Mouse (Mus musculus): ENCODE results near the gene Il31. TPM values are rescaled to one million over a fixed set of nuclear protein-coding genes. Genes with fewer than 3 reads are reported as not detected.
A peak's percentile ranks its signal among the peaks of the same experiment; 100 is the strongest.

The Il31 gene
- not detected for total RNA-seq (2021)
- long read RNA-seq, experiment 1, result 0 reads
- long read RNA-seq, experiment 2, result 0 reads

DNA sequence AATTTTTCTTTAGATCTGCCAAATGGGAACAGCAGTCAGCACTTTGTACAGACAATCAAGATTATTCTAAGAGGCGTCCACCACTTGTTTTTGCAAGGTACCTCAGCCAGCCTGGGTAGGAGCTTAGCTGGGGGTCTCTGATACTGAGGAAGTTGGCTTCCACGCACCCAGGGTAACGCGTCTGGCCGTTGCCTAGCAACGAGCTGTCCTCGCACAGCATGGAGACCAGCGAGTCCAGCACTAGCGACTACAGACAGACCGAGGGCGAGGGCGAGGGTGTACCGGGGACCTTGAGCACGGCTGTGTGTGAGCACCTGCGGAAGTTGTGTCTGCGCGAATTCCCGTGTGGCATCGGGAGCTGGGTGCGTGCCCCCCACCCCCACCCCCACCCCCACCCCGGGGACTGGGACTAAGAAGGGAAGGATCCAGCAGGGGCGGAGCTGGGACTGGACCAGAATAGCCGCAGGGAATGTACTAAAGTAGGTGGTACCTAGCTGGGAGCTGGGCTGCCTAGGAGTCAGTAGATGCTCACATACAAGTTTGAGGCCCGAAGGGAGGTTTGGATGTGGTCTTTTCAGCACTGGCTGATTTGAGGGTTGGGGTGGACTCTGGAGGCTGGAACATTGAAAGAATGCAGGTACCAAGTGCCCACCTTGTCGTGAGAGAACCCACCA lies at the start of gene Il31, which contains the start of gene Lrrc43:
Gene Il31, minus strand, starts transcription at position 378 of the 674 bp plus-strand sequence.
Gene Lrrc43, plus strand, starts transcription at position 194 of the 674 bp plus-strand sequence.
- Histone ChIP-seq H3K27ac (no peak within 1 kb of the TSS), H3K4me3 (0 out of 2 replicates have a peak within 1 kb of the TSS, but pooled peaks have one; percentile 5)
- no peak for TF ChIP-seq CTCF (IDR thresholded peaks at IDR 0.05)
- intact Hi-C loops (cut with DNase I), result no loop called here
- DNase-seq (ENCODE audit: extremely low spot score in 1 of 2, low spot score in 2 of 2), result no peak

DNA sequence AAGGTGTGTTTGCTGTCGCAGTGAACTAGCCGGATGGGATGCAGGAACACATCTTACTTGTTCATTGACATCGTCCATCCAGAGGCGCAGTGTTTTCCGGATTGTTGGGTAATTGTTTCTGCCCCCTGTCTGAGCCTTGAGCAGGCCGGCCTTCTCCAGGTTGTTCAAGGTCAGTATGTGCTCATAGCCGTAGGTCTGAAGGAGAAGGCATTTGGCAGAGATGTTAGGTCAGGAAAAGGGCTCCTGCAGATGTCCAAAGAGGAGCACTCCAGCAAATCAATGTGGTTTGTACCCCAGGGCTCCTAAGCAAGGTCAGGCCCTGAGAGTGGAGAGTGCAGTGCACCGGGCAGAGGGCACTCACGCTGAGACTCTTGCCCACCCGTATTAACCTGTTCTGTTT lies 44.5 kb upstream of the Il31 start:
- no peak overlapping the region for H3K4me3 ChIP-seq
- H3K27ac ChIP-seq, result no peak overlapping the region
- intact Hi-C loops (cut with DNase I), result no loop called here
- peak; percentile 5 for DNase-seq (ENCODE audit: extremely low spot score in 1 of 2, low spot score in 2 of 2)
- no peak for TF ChIP-seq CTCF (IDR thresholded peaks at IDR 0.05)

DNA sequence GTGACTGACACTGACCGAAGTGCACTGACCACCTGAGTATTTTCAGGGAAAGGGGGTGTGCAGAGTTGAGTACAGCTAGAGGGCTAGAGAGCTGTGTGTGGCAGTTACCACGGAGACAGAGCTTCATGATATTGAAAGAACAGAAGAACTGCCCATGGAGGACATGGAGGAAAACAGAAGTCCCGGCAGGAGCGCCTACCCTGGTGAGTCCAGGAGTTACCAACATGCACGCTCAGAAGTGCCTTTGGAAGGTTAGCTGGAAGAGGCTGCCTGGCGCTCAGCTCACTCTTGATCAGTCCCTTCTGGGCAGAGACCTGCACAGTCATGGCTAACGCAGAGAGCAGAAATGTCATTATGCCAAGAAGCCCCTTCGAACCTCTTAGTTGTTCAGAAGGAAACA lies 40.8 kb upstream of the Il31 start:
- intact Hi-C loops (cut with DNase I), result no loop called here
- no peak for TF ChIP-seq CTCF (IDR thresholded peaks at IDR 0.05)

DNA sequence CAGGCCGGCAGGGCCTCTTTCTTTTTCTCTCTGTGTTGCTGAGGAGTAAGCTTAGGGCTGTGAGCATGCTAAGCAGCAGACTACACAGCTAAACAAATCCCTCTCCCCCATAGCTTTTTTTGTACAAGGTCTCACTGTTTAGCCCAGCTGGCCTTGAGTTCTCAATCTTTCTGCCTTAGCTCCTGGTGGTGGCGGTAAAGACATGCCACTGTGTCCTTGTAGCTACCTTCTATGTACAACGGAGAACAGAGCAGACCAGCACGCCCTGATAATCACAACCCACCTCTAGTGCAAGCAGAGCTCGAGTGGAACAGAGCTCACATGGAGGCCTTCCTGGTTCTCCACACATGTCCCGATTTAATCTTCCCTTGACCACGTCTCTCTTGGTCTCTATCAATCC lies 39.4 kb upstream of the Il31 start:
- TF ChIP-seq CTCF (IDR thresholded peaks at IDR 0.05), result no peak; the same call in none of the 2 replicates
- Histone ChIP-seq H3K27ac (no peak overlapping the region), H3K4me3 (no peak overlapping the region)
- intact Hi-C loops (cut with DNase I), result no loop called here
- DNase-seq (ENCODE audit: extremely low spot score in 1 of 2, low spot score in 2 of 2), result peak; percentile 6

More for the DNA sequence above, 40.8 kb upstream of the Il31 start:
- Histone ChIP-seq H3K4me3 (no peak overlapping the region), H3K27ac (no peak overlapping the region)
- DNase-seq (ENCODE audit: extremely low spot score in 1 of 2, low spot score in 2 of 2), result peak; percentile 6 to 8

DNA sequence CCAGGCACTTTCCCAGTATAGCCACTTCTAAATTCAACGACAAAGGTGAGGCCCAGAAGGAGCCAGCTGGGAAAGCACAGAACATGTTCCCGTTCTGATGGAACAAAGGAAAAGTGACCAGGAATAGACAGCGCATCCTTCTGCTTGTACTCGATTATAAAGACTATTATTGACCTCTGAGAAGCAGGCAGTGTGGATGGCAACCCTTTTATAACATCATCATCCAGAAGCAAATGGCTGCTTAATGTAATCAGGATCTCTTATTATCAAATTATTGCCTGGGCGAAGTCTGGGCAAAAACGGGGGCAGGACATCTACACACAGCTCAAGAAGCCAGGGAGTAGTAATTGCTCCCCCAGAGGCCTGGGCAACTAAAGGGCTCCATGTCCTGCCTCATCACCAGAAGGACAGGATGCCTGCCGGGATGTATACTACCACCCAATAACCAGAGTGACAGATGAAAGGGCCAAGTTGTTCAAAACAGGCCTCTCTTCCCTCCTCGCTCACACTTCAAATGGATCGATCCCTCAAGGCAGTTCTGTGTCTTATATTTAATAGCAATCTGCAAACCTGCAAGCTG lies 36.7 kb upstream of the Il31 start:
- Histone ChIP-seq H3K4me3 (no peak overlapping the region), H3K27ac (no peak overlapping the region)
- intact Hi-C loops (cut with DNase I), result loop anchor here (2.0 kb wide), 1 partner anchor 85 kb away; no protein-coding TSS in a partner anchor
- peak in 1 of 2 experiments; percentile 6 for DNase-seq (ENCODE audit: extremely low spot score in 1 of 2, low spot score in 2 of 2)
- TF ChIP-seq CTCF (IDR thresholded peaks at IDR 0.05), result no peak

DNA sequence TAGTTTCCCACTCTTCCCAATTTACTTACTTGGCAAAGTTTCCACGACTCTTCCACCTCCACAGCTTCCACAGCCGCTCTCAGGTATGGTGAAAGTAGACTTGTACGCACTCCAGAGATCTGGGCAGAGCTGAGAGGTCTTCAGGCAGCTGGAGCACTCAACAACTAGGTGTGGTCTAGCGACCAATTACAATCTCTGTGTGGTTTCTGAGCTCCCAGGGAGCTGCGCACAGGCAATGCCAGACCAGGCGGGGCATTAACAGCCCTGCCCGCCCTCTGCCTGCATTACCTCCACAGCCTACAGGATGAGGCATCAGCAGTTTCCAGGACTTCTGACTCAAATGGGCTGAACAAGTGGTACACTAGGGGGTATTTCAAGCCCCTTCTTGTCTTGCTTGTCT lies 36.0 kb upstream of the Il31 start, which contains the start of gene Gm49027:
Gene Gm49027, minus strand, starts transcription at position 208 of the 400 bp plus-strand sequence.
- no peak for TF ChIP-seq CTCF (IDR thresholded peaks at IDR 0.05)
- intact Hi-C loops (cut with DNase I), result no loop called here
- Histone ChIP-seq H3K4me3 (peak within 1 kb of the TSS; percentile 89), H3K27ac (no peak within 1 kb of the TSS; the same call in 1 of the 2 replicates)
- DNase-seq (ENCODE audit: extremely low spot score in 1 of 2, low spot score in 2 of 2), result peak in 1 of 2 experiments; percentile 6

DNA sequence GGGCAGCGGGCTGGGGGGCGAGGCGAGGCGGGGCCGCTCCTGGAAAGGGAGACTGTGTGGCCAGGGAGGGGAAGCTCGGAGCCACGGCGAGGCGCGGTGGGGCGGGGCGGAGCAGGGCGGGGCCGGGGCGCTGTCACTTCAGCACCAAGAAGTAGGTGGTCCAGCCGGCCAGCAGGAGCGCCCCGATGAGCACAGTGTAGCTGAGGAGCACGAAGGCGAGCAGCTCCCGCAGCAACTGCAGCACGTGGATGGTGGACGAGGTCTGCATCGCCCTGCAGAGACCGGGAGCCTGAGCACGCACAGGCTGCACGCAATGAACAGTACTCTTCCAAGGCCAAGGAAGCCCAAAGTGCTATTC lies 35.1 kb upstream of the Il31 start:
- peak; percentile 27 for TF ChIP-seq CTCF (IDR thresholded peaks at IDR 0.05)
- intact Hi-C loops (cut with DNase I), result no loop called here
- Histone ChIP-seq H3K27ac (no peak overlapping the region; the same call in 1 of the 2 replicates), H3K4me3 (peak overlapping the region; percentile 89)
- DNase-seq (ENCODE audit: extremely low spot score in 1 of 2, low spot score in 2 of 2), result no peak

DNA sequence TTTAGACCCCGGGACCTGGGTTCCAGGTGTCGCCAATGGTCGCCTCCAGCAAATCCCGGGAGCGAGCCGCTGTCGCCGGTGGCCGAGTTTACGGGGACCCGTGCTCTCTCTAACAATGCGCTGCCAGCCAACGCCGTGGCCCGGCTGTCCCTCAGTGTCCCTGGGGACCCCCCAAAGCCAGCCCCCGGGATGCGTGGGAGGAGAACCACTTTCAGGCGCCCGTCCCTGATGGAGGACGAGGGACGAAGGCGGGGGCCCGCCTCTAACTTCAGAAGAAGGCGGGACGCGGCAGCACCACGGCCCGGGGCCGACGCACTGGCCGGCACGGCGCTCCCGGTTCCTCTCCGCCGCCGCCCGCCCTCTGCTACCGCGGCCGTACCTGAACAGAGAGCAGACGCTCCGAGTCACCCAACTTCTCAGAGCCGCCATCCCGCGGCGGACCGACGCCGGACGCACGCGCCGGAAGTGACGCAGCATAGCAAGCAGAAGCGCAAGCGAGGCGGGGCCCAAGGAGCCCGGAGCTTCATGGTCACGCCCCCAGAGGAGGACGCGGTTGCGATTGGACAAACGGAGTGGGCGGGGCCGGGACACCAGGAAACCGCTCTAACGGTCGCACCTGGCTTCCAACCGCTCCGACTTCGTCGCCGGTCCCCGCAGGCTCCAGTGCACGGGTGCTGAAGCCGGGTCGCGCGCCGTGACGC lies 34.6 kb upstream of the Il31 start, which contains the start of gene Diablo:
Gene Diablo, minus strand, starts transcription at position 485 of the 701 bp plus-strand sequence.
- intact Hi-C loops (cut with DNase I), result no loop called here
- peak within 1 kb of the TSS; percentile 89 for H3K4me3 ChIP-seq
- TF ChIP-seq CTCF (IDR thresholded peaks at IDR 0.05), result no peak
- peak; percentile 97 to 98 for DNase-seq (ENCODE audit: extremely low spot score in 1 of 2, low spot score in 2 of 2)
- peak within 1 kb of the TSS; percentile 71 for H3K27ac ChIP-seq

DNA sequence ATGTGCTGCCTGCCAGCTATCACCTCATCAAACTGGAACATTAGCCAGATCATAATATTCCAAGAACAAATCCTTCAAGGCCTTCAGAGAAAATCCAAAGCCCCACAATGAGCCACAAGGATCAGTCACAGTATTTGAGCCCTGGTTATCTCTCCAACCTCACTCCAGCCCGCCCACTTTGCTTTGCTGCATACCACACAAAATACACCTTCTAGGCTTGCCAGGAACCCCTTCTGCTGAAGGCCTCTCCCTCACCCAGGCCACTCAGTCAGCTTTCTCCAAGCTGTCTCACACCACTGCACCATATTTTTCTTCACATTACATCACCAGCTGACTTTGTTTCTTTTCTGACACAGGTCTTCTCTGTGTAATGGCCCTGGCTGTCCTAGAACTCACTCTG lies 32.9 kb upstream of the Il31 start:
- intact Hi-C loops (cut with DNase I), result no loop called here
- no peak overlapping the region for H3K27ac ChIP-seq
- H3K4me3 ChIP-seq, result no peak overlapping the region
- TF ChIP-seq CTCF (IDR thresholded peaks at IDR 0.05), result no peak
- DNase-seq (ENCODE audit: extremely low spot score in 1 of 2, low spot score in 2 of 2), result no peak

DNA sequence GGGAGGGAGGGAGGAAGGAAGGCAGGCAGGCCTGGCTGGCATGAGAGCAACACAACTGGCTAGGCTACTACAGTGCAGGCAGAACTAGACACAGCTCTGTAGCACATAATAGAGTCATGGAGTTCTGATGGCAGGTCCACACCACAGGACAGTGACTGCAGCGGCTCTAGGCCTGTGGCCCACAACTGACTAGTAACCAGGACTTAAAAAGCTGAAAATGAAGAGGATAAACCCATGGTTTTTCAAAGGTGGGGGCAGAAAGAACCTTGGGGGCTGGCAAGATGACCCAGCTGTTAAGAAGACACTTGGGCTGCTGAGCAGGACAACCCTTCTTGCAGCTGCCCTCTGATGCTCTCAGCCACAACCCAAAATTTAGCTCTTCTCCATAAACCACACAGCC lies 32.3 kb upstream of the Il31 start:
- DNase-seq (ENCODE audit: extremely low spot score in 1 of 2, low spot score in 2 of 2), result no peak
- no peak overlapping the region for H3K4me3 ChIP-seq
- H3K27ac ChIP-seq, result no peak overlapping the region
- intact Hi-C loops (cut with DNase I), result no loop called here
- TF ChIP-seq CTCF (IDR thresholded peaks at IDR 0.05), result no peak

DNA sequence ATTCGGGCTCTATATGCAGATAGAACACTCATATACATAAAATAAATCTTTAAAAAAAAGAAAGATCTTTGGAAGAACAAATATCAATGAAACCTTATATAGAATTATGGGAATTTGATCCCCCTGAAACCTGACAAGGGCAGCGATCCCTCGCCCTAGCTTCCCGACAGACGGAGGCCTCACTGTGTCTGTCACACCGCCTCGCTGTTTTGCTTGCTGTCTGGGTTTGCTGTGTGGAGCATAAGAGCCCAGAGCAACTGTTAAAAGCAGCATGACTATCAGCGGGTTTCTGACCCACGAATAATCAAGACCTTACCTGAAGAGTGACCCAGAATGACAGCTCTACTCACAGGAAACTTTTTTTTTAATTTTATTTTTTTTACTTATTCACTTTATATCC lies 31.4 kb upstream of the Il31 start:
- intact Hi-C loops (cut with DNase I), result no loop called here
- Histone ChIP-seq H3K27ac (no peak overlapping the region), H3K4me3 (no peak overlapping the region)
- DNase-seq (ENCODE audit: extremely low spot score in 1 of 2, low spot score in 2 of 2), result no peak
- TF ChIP-seq CTCF (IDR thresholded peaks at IDR 0.05), result no peak

DNA sequence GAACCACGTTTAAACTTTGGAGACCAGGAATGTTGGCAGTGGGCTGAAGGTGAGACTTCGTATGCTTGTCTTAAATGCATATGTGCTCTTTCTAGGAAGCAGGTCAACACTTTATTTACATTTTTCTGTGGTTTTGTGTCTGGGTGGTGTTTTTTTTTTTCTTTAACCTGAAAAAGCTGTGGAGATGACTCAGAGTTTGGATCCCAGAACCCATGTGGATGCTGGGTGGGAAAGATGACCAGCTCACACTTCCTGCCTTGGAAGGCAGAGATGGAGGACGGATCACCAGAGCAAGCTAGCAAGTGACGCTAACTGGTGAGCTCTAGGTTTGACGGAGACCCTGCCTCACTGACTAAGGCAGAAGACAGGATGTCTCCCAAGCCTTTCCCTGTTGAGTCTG lies 25.6 kb upstream of the Il31 start:
- H3K4me3 ChIP-seq, result no peak overlapping the region
- no peak overlapping the region for H3K27ac ChIP-seq
- no peak for DNase-seq (ENCODE audit: extremely low spot score in 1 of 2, low spot score in 2 of 2)
- intact Hi-C loops (cut with DNase I), result no loop called here
- TF ChIP-seq CTCF (IDR thresholded peaks at IDR 0.05), result no peak
